Mouse (Mus musculus) MEL (cell line): Measurements from ENCODE around the gene Ltbp3. TPM values are rescaled to one million over a fixed set of nuclear protein-coding genes. Genes with fewer than 3 reads are reported as not detected.
A peak's percentile ranks its signal among the peaks of the same experiment; 100 is the strongest.

Experiments
- DNase-seq: peaks from one replicate; pipeline ENCODE4 v3.0.0; 2011; ENCODE audit warnings: low read depth, low spot score
- H3K27ac ChIP-seq: 2 replicates; pipeline ENCODE4 v1.5.1; 2012; ENCODE audit warnings: low read depth, mild to moderate bottlenecking, control low read depth, low read length, moderate library complexity; ENCODE audit not compliant: control insufficient read depth
- H3K27me3 ChIP-seq, 2 experiments: fragments of 150-350 bp in 1 of 2; sonication (generic) in 1 of 2; 2 replicates each; pipeline ENCODE4 v1.6.1; 2012; ENCODE audit warnings: low read length in 2 of 2, mild to moderate bottlenecking in 2 of 2, improper control_type of control experiment in 1 of 2, moderate library complexity in 1 of 2; ENCODE audit not compliant: insufficient read depth in 2 of 2, control insufficient read depth in 1 of 2
- H3K36me3 ChIP-seq, 2 experiments: 2 replicates each; pipeline ENCODE4 v1.6.1; 2012 to 2014; ENCODE audit warnings: low read length in 2 of 2, improper control_type of control experiment in 1 of 2, inconsistent platforms in 1 of 2, mild to moderate bottlenecking in 1 of 2; ENCODE audit not compliant: insufficient read depth in 2 of 2, control insufficient read depth in 1 of 2
- H3K4me1 ChIP-seq, 2 experiments: fragments of 150-350 bp in 1 of 2; sonication (generic) in 1 of 2; 2 replicates each; pipeline ENCODE4 v1.6.1; 2012; ENCODE audit warnings: low read length in 2 of 2, improper control_type of control experiment in 1 of 2, mild to moderate bottlenecking in 1 of 2; ENCODE audit not compliant: insufficient read depth in 2 of 2, control insufficient read depth in 1 of 2
- H3K4me3 ChIP-seq, 2 experiments: fragments of 150-350 bp in 1 of 2; sonication (generic) in 1 of 2; 2 replicates each; pipeline ENCODE4 v1.5.1; 2012; ENCODE audit warnings: low read depth in 2 of 2, low read length in 2 of 2, mild to moderate bottlenecking in 2 of 2, moderate library complexity in 2 of 2, control low read depth in 1 of 2, improper control_type of control experiment in 1 of 2; ENCODE audit not compliant: control insufficient read depth in 1 of 2, insufficient read depth in 1 of 2
- H3K79me2 ChIP-seq: 2 replicates; pipeline ENCODE4 v1.6.1; 2012; ENCODE audit warnings: mild to moderate bottlenecking, low read length, moderate library complexity; ENCODE audit not compliant: control insufficient read depth, poor library complexity, insufficient read depth
- H3K9ac ChIP-seq: 2 replicates; pipeline ENCODE4 v1.6.1; 2012; ENCODE audit warnings: low read depth, mild to moderate bottlenecking, control low read depth, low read length, moderate library complexity; ENCODE audit not compliant: control insufficient read depth, poor library complexity, severe bottlenecking
- H3K9me3 ChIP-seq: fragments of 150-350 bp; sonication (generic); replicated peaks from 2 replicates; pipeline ENCODE4 v1.6.1; 2012; ENCODE audit warnings: mild to moderate bottlenecking, low read length, improper control_type of control experiment, moderate library complexity; ENCODE audit not compliant: insufficient read depth
- BHLHE40 ChIP-seq: IDR thresholded peaks from 2 replicates; pipeline ENCODE4 v1.6.1; 2012; ENCODE audit warnings: low read depth, mild to moderate bottlenecking, inconsistent platforms, low read length, improper control_type of control experiment, borderline replicate concordance
- CHD1 ChIP-seq: IDR thresholded peaks from 2 replicates; pipeline ENCODE4 v1.6.1; 2012; ENCODE audit warnings: low read depth, mild to moderate bottlenecking, inconsistent platforms, low read length, improper control_type of control experiment
- CHD2 ChIP-seq: IDR thresholded peaks from 2 replicates; pipeline ENCODE4 v1.6.1; 2011; ENCODE audit warnings: low read length, improper control_type of control experiment
- ELF1 ChIP-seq: IDR thresholded peaks from 2 replicates; pipeline ENCODE4 v1.6.1; 2014; ENCODE audit warnings: low read depth, mild to moderate bottlenecking, inconsistent platforms, low read length, improper control_type of control experiment, moderate library complexity
- EP300 ChIP-seq, 2 experiments: IDR thresholded peaks; 2 replicates each; pipeline ENCODE4 v1.6.1; 2011; ENCODE audit warnings: improper control_type of control experiment in 2 of 2, low read length in 2 of 2, low read depth in 1 of 2, mild to moderate bottlenecking in 1 of 2
- ETS1 ChIP-seq: IDR thresholded peaks from 2 replicates; pipeline ENCODE4 v1.6.1; 2012; ENCODE audit warnings: low read depth, mild to moderate bottlenecking, inconsistent platforms, low read length, improper control_type of control experiment, moderate library complexity
- GABPA ChIP-seq: IDR thresholded peaks from 2 replicates; pipeline ENCODE4 v1.6.1; 2012; ENCODE audit warnings: low read depth, mild to moderate bottlenecking, inconsistent platforms, low read length, improper control_type of control experiment, moderate library complexity
- GATA1 ChIP-seq: IDR thresholded peaks from 2 replicates; pipeline ENCODE4 v1.6.1; 2011; ENCODE audit warnings: low read depth, low read length, improper control_type of control experiment
- HCFC1 ChIP-seq: IDR thresholded peaks from 2 replicates; pipeline ENCODE4 v1.6.1; 2012; ENCODE audit warnings: low read depth, mild to moderate bottlenecking, inconsistent platforms, low read length, improper control_type of control experiment, moderate library complexity
- KAT2A ChIP-seq: conservative IDR thresholded peaks from 2 replicates; pipeline ENCODE4 v1.6.1; 2012; ENCODE audit warnings: low read depth, low read length, improper control_type of control experiment, inconsistent platforms
- MAFK ChIP-seq: IDR thresholded peaks from 2 replicates; pipeline ENCODE4 v1.6.1; 2011; ENCODE audit warnings: low read depth, mild to moderate bottlenecking, low read length, improper control_type of control experiment, borderline replicate concordance
- MAX ChIP-seq: IDR thresholded peaks from 2 replicates; pipeline ENCODE4 v1.6.1; 2011; ENCODE audit warnings: low read length, improper control_type of control experiment
- MAZ ChIP-seq: IDR thresholded peaks from 2 replicates; pipeline ENCODE4 v1.6.1; 2012; ENCODE audit warnings: low read depth, mild to moderate bottlenecking, inconsistent platforms, low read length, improper control_type of control experiment
- MXI1 ChIP-seq: IDR thresholded peaks from 2 replicates; pipeline ENCODE4 v1.6.1; 2011; ENCODE audit warnings: mild to moderate bottlenecking, low read depth, low read length, improper control_type of control experiment
- MYB ChIP-seq: IDR thresholded peaks from 2 replicates; pipeline ENCODE4 v1.6.1; 2011; ENCODE audit warnings: mild to moderate bottlenecking, low read depth, low read length, improper control_type of control experiment
- MYC ChIP-seq: IDR thresholded peaks from 2 replicates; pipeline ENCODE4 v1.6.1; 2011; ENCODE audit warnings: low read depth, mild to moderate bottlenecking, low read length, improper control_type of control experiment, moderate library complexity
- NELFE ChIP-seq: IDR thresholded peaks from 2 replicates; pipeline ENCODE4 v1.6.1; 2011; ENCODE audit warnings: low read depth, low read length, improper control_type of control experiment
- NRF1 ChIP-seq: IDR thresholded peaks from 2 replicates; pipeline ENCODE4 v1.6.1; 2014; ENCODE audit warnings: low read depth, mild to moderate bottlenecking, inconsistent platforms, low read length, improper control_type of control experiment, moderate library complexity; ENCODE audit not compliant: poor library complexity, insufficient read depth, severe bottlenecking
- POLR2A ChIP-seq, 2 experiments: IDR thresholded peaks; 2 replicates each; pipeline ENCODE4 v1.6.1; 2011 to 2012; ENCODE audit warnings: low read length in 2 of 2, mild to moderate bottlenecking in 2 of 2, control low read depth in 1 of 2, improper control_type of control experiment in 1 of 2, low read depth in 1 of 2, moderate library complexity in 1 of 2; ENCODE audit not compliant: control insufficient read depth in 1 of 2, insufficient read depth in 1 of 2, poor library complexity in 1 of 2
- POLR2AphosphoS2 ChIP-seq: IDR thresholded peaks from 2 replicates; pipeline ENCODE4 v1.6.1; 2011; ENCODE audit warnings: low read length, improper control_type of control experiment
- POLR2AphosphoS5 ChIP-seq: IDR thresholded peaks from 2 replicates; pipeline ENCODE4 v1.6.1; 2012; ENCODE audit warnings: low read depth, borderline replicate concordance, mild to moderate bottlenecking, inconsistent platforms, low read length, moderate library complexity, mixed read lengths
- RAD21 ChIP-seq: IDR thresholded peaks from 2 replicates; pipeline ENCODE4 v1.6.1; 2011; ENCODE audit warnings: mild to moderate bottlenecking, low read depth, low read length, improper control_type of control experiment
- SIN3A ChIP-seq: IDR thresholded peaks from 2 replicates; pipeline ENCODE4 v1.6.1; 2012; ENCODE audit warnings: low read length, improper control_type of control experiment, inconsistent platforms
- SMC3 ChIP-seq: IDR thresholded peaks from 2 replicates; pipeline ENCODE4 v1.6.1; 2011; ENCODE audit warnings: low read depth, low read length, improper control_type of control experiment
- TAL1 ChIP-seq: IDR thresholded peaks from 2 replicates; pipeline ENCODE4 v1.6.1; 2012; ENCODE audit warnings: mild to moderate bottlenecking, inconsistent platforms, low read length, moderate library complexity, mixed read lengths
- TBP ChIP-seq: IDR thresholded peaks from 2 replicates; pipeline ENCODE4 v1.8.0; 2011; ENCODE audit warnings: low read depth, low read length, improper control_type of control experiment
- TCF12 ChIP-seq: IDR thresholded peaks from 2 replicates; pipeline ENCODE4 v1.6.1; 2014; ENCODE audit warnings: low read depth, mild to moderate bottlenecking, inconsistent platforms, low read length, improper control_type of control experiment, moderate library complexity
- UBTF ChIP-seq: IDR thresholded peaks from 2 replicates; pipeline ENCODE4 v1.6.1; 2012; ENCODE audit warnings: low read depth, mild to moderate bottlenecking, inconsistent platforms, low read length, improper control_type of control experiment, moderate library complexity, borderline replicate concordance; ENCODE audit not compliant: insufficient read depth
- USF1 ChIP-seq: IDR thresholded peaks from 2 replicates; pipeline ENCODE4 v1.6.1; 2014; ENCODE audit warnings: low read depth, mild to moderate bottlenecking, inconsistent platforms, low read length, improper control_type of control experiment, moderate library complexity
- USF2 ChIP-seq, 2 experiments: IDR thresholded peaks; 2 replicates each; pipeline ENCODE4 v1.6.1; 2011 to 2012; ENCODE audit warnings: improper control_type of control experiment in 2 of 2, low read length in 2 of 2, borderline replicate concordance in 1 of 2, inconsistent platforms in 1 of 2, low read depth in 1 of 2, mild to moderate bottlenecking in 1 of 2; ENCODE audit not compliant: insufficient read depth in 1 of 2
- ZKSCAN1 ChIP-seq: IDR thresholded peaks from 2 replicates; pipeline ENCODE4 v1.6.1; 2012; ENCODE audit warnings: low read depth, mild to moderate bottlenecking, inconsistent platforms, low read length, improper control_type of control experiment, moderate library complexity
- ZMIZ1 ChIP-seq: IDR thresholded peaks from 2 replicates; pipeline ENCODE4 v1.6.1; 2012; ENCODE audit warnings: low read depth, mild to moderate bottlenecking, inconsistent platforms, low read length, improper control_type of control experiment, moderate library complexity
- ZNF384 ChIP-seq: IDR thresholded peaks from 2 replicates; pipeline ENCODE4 v1.6.1; 2012; ENCODE audit warnings: low read depth, mild to moderate bottlenecking, inconsistent platforms, low read length, improper control_type of control experiment
- polyA plus RNA-seq, 2 experiments: library from polyadenylated mRNA; stranded (reverse) in 1 of 2; unstranded in 1 of 2; fragments of >175 nt in 1 of 2; fragments of >200 nt in 1 of 2; gene quantifications; 2 replicates each; pipeline versions ENCODE4 v1.2.1 to v1.2.4; 2012; ENCODE audit warnings: low replicate concordance in 2 of 2, low read depth in 1 of 2; ENCODE audit not compliant: insufficient read length in 2 of 2, insufficient read depth in 1 of 2, missing spikeins in 1 of 2
- total RNA-seq: library from RNA; depleted of rRNA; stranded (reverse); fragments of 300-350 nt; gene quantifications from 2 replicates; pipeline ENCODE4 v1.2.3, GENCODE M21; 2012

The Ltbp3 gene
- total and polyA plus RNA-seq, 3 experiments: 0.39 TPM; not detected in 2

- TF ChIP-seq POLR2A (IDR thresholded peaks at IDR 0.05; ENCODE audit: control insufficient read depth in 1 of 2, insufficient read depth in 1 of 2, low read depth in 1 of 2, low read length in 2 of 2, poor library complexity in 1 of 2) (peak; percentile 38 to 74; a peak in 2 of 4 replicates), BHLHE40 (no peak; the same call in 1 of the 2 replicates), ZMIZ1 (no peak), USF1 (peak; percentile 89), TAL1 (no peak), POLR2AphosphoS5 (no peak), CHD2 (no peak), ETS1 (no peak), KAT2A (no peak; the same call in 1 of the 2 replicates), MAFK (no peak), GATA1 (0 out of 2 replicates have a peak, but pooled peaks have one; percentile 34), CHD1 (no peak), ELF1 (peak; percentile 32; the same call in 1 of the 2 replicates), RAD21 (no peak), TCF12 (peak; percentile 52; the same call in 1 of the 2 replicates), MAX (peak; percentile 76), GABPA (no peak), TBP (0 out of 2 replicates have a peak, but pooled peaks have one; percentile 14), HCFC1 (peak; percentile 78), POLR2AphosphoS2 (no peak), MYC (0 out of 2 replicates have a peak, but pooled peaks have one; percentile 24), UBTF (peak; percentile 100), ZKSCAN1 (no peak), MAZ (no peak; the same call in 1 of the 2 replicates), ZNF384 (no peak), NELFE (peak; percentile 77), NRF1 (0 out of 2 replicates have a peak, but pooled peaks have one; percentile 11), EP300 (IDR thresholded peaks at IDR 0.05; ENCODE audit: low read depth in 1 of 2, low read length in 2 of 2) (0 out of 4 replicates have a peak, but pooled peaks of 1 of the 2 experiments have one; percentile 4), MYB (no peak), USF2 (IDR thresholded peaks at IDR 0.05; ENCODE audit: borderline replicate concordance in 1 of 2, insufficient read depth in 1 of 2, low read depth in 1 of 2, low read length in 2 of 2) (peak; percentile 30 to 67; a peak in 2 of 4 replicates), MXI1 (peak; percentile 82), SMC3 (peak; percentile 4; the same call in 1 of the 2 replicates), SIN3A (peak; percentile 85)
- Histone ChIP-seq H3K4me3 (peak within 1 kb of the TSS; percentile 73 to 94), H3K27ac (peak within 1 kb of the TSS; percentile 46), H3K36me3 (peaks cover 0 to 2% of the 10 kb centered on the region in 2 experiments; a peak in 1 of 4 replicates), H3K9me3 (no peaks in the 10 kb centered on the region), H3K4me1 (peaks cover 0 to 10% of the 10 kb centered on the region in 2 experiments; a peak in 1 of 4 replicates), H3K27me3 (no peaks in the 10 kb centered on the region), H3K9ac (peak within 1 kb of the TSS; percentile 94), H3K79me2 (peaks cover 12% of the 10 kb centered on the region)
- DNase-seq: peak; percentile 89
Observed at GRCm38 (mm10) chr19:5770925-5771860, 30.5 kb downstream of the Ltbp3 start, which contains the start of gene Scyl1. Scyl1 (minus strand) TSS chr19:5771419.
